Mouse (Mus musculus) liver, embryonic 16.5 days (tissue): ENCODE data around the gene Slfn5. TPM values are rescaled to one million over a fixed set of nuclear protein-coding genes. Genes with fewer than 3 reads are reported as not detected.
"Not testable (repeated sequence)": the region's sequence is repeated elsewhere in the genome, so short reads cannot be mapped to it uniquely, and the experiment has no call there.

ENCODE experiments used
- ATAC-seq: fragments of 200-750 bp; cut with Nextera tagmentation; 2 replicates; pipeline ENCODE4 v1.8.0; 2017; ENCODE audit warnings: low read depth, mild to moderate bottlenecking, moderate number of reproducible peaks, moderate library complexity
- H3K27ac ChIP-seq: fragments of 300-500 bp; sonication (generic); 2 replicates; pipeline ENCODE4 v1.5.1; 2014; ENCODE audit warnings: mild to moderate bottlenecking, low read length
- H3K27me3 ChIP-seq: fragments of 300-500 bp; sonication (generic); 2 replicates; pipeline ENCODE4 v1.6.1; 2014; ENCODE audit warnings: low read depth, low read length, mixed read lengths; ENCODE audit not compliant: control insufficient read depth, insufficient read depth
- H3K36me3 ChIP-seq: fragments of 300-500 bp; sonication (generic); 2 replicates; pipeline ENCODE4 v1.6.1; 2014; ENCODE audit warnings: mild to moderate bottlenecking; ENCODE audit not compliant: control insufficient read depth, insufficient read depth
- H3K4me1 ChIP-seq: fragments of 300-500 bp; sonication (generic); 2 replicates; pipeline ENCODE4 v1.6.1; 2014; ENCODE audit warnings: low read depth, low read length, mixed read lengths; ENCODE audit not compliant: control insufficient read depth
- H3K4me2 ChIP-seq: fragments of 300-500 bp; sonication (generic); 2 replicates; pipeline ENCODE4 v1.6.1; 2014; ENCODE audit warnings: low read depth, low read length, mixed read lengths
- H3K4me3 ChIP-seq: fragments of 300-500 bp; sonication (generic); 2 replicates; pipeline ENCODE4 v1.5.1; 2014; ENCODE audit warnings: low read depth, mild to moderate bottlenecking, low read length
- H3K9ac ChIP-seq: fragments of 300-500 bp; sonication (generic); 2 replicates; pipeline ENCODE4 v1.6.1; 2014; ENCODE audit warnings: low read depth, low read length
- H3K9me3 ChIP-seq: fragments of 300-500 bp; sonication (generic); replicated peaks from 2 replicates; pipeline ENCODE4 v1.6.1; 2016; ENCODE audit warnings: low read length; ENCODE audit not compliant: control insufficient read depth
- WGBS: fragments of 180-500 bp; shearing (Covaris S2); extraction: QIAGEN DNeasy Blood & Tissue Kit; methylation state at CpG from one replicate; pipeline ENCODE4 v1.1.7; 2014; ENCODE audit not compliant: insufficient replicate concordance; 5-methylcytosine and 5-hydroxymethylcytosine counted together
- microRNA-seq: library from miRNA; unstranded; fragments of <30 nt; microRNA quantifications from one replicate; pipeline ENCODE4, GENCODE M21; 2016
- polyA plus RNA-seq: library from polyadenylated mRNA; unstranded; fragments of >200 nt; fragmentation: Nextera tagmentation; extraction: Ambion mirVana; gene quantifications from 2 replicates; pipeline ENCODE4 v1.2.1, GENCODE M21; 2015

The Slfn5 gene
- polyA plus RNA-seq, 1 experiment from 2014 or later, result 1.6 TPM

DNA sequence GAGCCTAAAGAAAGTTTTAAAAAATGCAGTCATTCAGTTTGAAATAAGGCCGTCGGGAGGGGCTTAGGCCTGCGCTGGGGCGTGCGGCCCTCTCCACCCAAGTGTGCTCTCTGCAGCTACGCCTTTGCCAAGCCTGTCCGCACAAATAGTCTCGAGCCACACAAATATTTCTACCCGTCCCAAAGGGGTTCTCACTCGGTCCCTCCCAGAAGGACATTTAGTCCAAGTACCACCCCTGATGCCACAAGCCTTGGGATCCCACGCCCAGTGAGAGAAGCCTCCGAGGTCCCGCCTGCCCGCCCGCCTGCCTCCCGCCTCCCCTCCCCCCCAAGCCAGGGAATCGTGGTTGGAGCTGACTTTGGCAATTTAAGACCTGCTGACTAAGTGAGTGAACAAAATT lies 32.0 kb downstream of the Slfn5 start:
- no peak overlapping the region for H3K4me3 ChIP-seq
- no peaks in the 10 kb centered on the region for H3K4me1 ChIP-seq
- ATAC-seq, result no peak
- no peaks in the 10 kb centered on the region for H3K9me3 ChIP-seq
- no peaks in the 10 kb centered on the region for H3K36me3 ChIP-seq
- H3K9ac ChIP-seq, result no peak overlapping the region
- H3K27ac ChIP-seq, result no peak overlapping the region
- no peaks in the 10 kb centered on the region for H3K27me3 ChIP-seq
- no peak overlapping the region for H3K4me2 ChIP-seq
- 82% methylated on average over 17 of the region's 17 CpGs for WGBS

DNA sequence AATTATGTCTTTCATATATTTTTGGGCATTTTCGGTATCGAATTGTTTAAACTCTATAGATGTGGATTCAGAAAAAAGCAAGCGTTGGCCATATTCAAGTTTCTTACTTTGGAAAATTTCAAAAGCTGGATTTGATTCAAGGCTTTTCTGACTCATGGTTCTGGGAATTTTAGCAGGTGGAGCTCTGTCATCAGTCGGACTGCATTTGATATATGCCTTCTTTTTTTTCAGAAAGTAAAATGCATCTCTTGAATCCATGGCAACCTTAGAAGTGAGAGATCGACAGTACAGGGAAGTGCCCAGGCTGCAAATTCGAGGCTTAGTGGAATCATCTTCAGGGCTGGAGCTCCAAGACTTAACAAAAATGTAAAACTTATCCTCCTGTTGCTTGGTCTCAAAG lies 36.5 kb downstream of the Slfn5 start:
- no peak overlapping the region for H3K9ac ChIP-seq
- no peaks in the 10 kb centered on the region for H3K27me3 ChIP-seq
- no peak overlapping the region for H3K27ac ChIP-seq
- H3K4me2 ChIP-seq, result no peak overlapping the region
- no peak for ATAC-seq
- WGBS, result 71% methylated on average over 6 of the region's 6 CpGs
- H3K9me3 ChIP-seq, result no peaks in the 10 kb centered on the region
- H3K4me3 ChIP-seq, result no peak overlapping the region
- peaks cover 7% of the 10 kb centered on the region; the same call in 1 of the 2 replicates for H3K4me1 ChIP-seq
- H3K36me3 ChIP-seq, result no peaks in the 10 kb centered on the region

DNA sequence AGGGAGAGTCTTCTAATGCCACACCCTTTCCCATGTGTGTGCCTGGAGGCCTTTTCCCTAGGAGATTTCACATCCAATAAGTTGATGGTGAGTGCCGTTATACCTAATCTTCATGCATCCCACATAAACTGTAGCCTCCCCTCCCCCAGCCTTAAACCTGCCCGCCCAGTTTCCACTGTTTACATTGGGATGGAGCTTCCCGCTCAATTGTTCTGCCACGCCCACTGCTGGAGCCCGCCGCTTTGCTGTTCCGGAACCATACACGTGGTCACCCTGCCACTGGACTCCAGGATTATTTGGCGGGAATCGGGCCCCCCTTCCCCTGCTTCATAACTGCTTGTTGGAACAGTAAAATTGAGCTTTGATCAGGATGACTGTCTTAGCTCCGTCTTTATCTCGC lies 38.2 kb downstream of the Slfn5 start:
- Histone ChIP-seq H3K27me3 (no peaks in the 10 kb centered on the region), H3K9ac (no peak overlapping the region; the same call in 1 of the 2 replicates), H3K4me1 (peaks cover 7% of the 10 kb centered on the region; the same call in 1 of the 2 replicates), H3K4me3 (peak overlapping the region; percentile 67), H3K27ac (no peak overlapping the region), H3K4me2 (peak overlapping the region; percentile 67), H3K36me3 (no peaks in the 10 kb centered on the region), H3K9me3 (no peaks in the 10 kb centered on the region)
- ATAC-seq, result 0 out of 2 replicates have a peak, but pooled peaks have one; percentile 24
- WGBS, result 36% methylated on average over 12 of the region's 12 CpGs

- H3K4me2 ChIP-seq, result peak overlapping the region; percentile 67
- not testable (repeated sequence) for H3K36me3 ChIP-seq, H3K9me3 ChIP-seq, H3K4me1 ChIP-seq, H3K27me3 ChIP-seq, H3K27ac ChIP-seq
- 9% methylated on average over 19 of the region's 19 CpGs for WGBS
- peak; percentile 75 for ATAC-seq
- peak overlapping the region; percentile 54 for H3K9ac ChIP-seq
- H3K4me3 ChIP-seq, result peak overlapping the region; percentile 67
Measured at GRCm38 (mm10) chr11:82990612-82991385, 39.6 kb downstream of the Slfn5 start.

DNA sequence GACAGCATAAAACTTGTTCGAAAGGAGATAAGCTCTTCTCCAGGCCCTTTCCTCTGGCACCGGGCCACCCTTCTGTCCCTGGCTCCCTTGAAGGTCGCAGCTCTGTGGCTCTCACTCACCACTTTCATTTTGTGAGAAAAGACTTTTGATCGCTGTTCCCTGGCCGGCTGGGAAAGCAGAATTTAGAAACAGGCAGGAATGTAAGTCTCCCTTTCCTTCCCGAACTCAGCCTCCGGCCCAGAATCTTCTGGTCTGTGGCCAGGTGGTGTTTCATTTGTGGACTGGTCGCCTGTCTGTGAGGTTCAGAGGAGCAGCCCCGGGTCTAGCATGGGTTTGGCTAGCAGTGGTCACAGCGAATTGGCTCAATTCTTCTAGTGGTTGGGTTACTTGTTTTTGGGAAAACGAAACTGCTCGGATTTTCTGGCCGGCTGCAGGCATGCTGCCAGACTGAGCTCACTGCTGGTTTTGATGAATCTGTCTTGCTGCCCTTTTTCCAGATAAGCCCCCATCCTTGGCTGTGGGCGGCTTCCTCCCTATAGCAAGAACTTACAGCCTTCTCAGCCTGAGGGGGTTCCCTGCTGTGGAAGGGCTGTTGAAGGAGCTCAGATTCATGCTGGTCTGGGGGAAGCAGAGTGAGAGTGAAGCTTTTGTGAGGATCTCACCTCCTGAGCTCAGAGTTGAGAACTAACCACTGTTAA lies 40.5 kb downstream of the Slfn5 start, which contains the start of gene Slfn9:
Gene Slfn9, minus strand, starts transcription at position 362 of the 698 bp plus-strand sequence.
- Histone ChIP-seq H3K4me1 (peaks cover 7% of the 10 kb centered on the region; the same call in 1 of the 2 replicates), H3K4me2 (peak within 1 kb of the TSS; percentile 67), H3K4me3 (peak within 1 kb of the TSS; percentile 67), H3K36me3 (no peaks in the 10 kb centered on the region), H3K9me3 (no peaks in the 10 kb centered on the region), H3K9ac (peak within 1 kb of the TSS; percentile 54), H3K27me3 (no peaks in the 10 kb centered on the region), H3K27ac (peak within 1 kb of the TSS; percentile 59)
- ATAC-seq, result 0 out of 2 replicates have a peak, but pooled peaks have one; percentile 39
- WGBS, result 2% methylated on average over 14 of the region's 14 CpGs

DNA sequence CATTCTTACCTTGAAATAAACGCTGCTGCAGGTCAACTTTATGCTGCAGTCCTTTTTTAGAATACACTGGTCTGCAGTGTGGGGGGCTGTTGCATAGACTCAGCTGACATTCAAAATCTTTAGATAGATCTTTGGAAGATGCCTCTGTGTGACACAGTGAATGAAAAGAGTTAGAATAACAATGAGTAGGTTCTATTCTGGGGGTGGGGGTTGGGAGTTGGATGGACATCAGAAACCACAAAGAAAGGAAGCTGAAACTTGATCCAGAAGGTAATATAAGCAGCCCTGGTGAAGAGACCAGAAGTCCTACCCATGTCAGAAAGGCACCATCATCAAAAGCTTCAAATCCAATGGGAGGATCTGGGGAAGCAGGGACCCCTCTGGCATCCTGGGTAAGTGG lies 62.2 kb downstream of the Slfn5 start:
- Histone ChIP-seq H3K4me1 (no peaks in the 10 kb centered on the region), H3K27ac (no peak overlapping the region), H3K27me3 (no peaks in the 10 kb centered on the region), H3K4me3 (no peak overlapping the region), H3K36me3 (no peaks in the 10 kb centered on the region), H3K4me2 (no peak overlapping the region), H3K9ac (no peak overlapping the region), H3K9me3 (no peaks in the 10 kb centered on the region)
- ATAC-seq, result no peak
- WGBS, result 64% methylated on average over 1 of the region's 1 CpGs

Small RNAs within 50 kb of the gene (microRNA-seq; reads per million reads assigned to microRNA genes)
- gene Mir7679, result not detected

Other genes with a start within 250 kb of the Slfn5 start
- gene Cct6b, start 187.0 kb upstream of the Slfn5 start, polyA plus RNA-seq, result 0.18 and 0.30 TPM in 2 replicates
- 16.7 and 16.9 TPM in 2 replicates for gene Zfp830, start 187.0 kb upstream of the Slfn5 start, polyA plus RNA-seq
- gene Lig3, start 170.2 kb upstream of the Slfn5 start, polyA plus RNA-seq, result 7.9 and 8.4 TPM in 2 replicates
- 25.8 and 26.4 TPM in 2 replicates for gene Rffl, start 80.1 kb upstream of the Slfn5 start, polyA plus RNA-seq
- gene Rad51d, start 60.7 kb upstream of the Slfn5 start, polyA plus RNA-seq, result 4.1 and 4.7 TPM in 2 replicates
- gene Fndc8, start 59.2 kb upstream of the Slfn5 start, polyA plus RNA-seq, result 0.09 and 0.12 TPM in 2 replicates
- 9.1 and 10.7 TPM in 2 replicates for gene Nle1, start 42.9 kb upstream of the Slfn5 start, polyA plus RNA-seq
- 1.4 and 2.4 TPM in 2 replicates for gene Unc45b, start 40.8 kb upstream of the Slfn5 start, polyA plus RNA-seq
- gene Slfn9, start 40.5 kb downstream of the Slfn5 start, polyA plus RNA-seq, result 4.5 and 5.6 TPM in 2 replicates
- gene Slfn8, start 69.5 kb downstream of the Slfn5 start, polyA plus RNA-seq, result 0.40 and 0.51 TPM in 2 replicates
- gene Slfn2, start 113.8 kb downstream of the Slfn5 start, polyA plus RNA-seq, result 11.2 and 11.7 TPM in 2 replicates
- 1.1 and 1.2 TPM in 2 replicates for gene Slfn1, start 165.5 kb downstream of the Slfn5 start, polyA plus RNA-seq
- gene Slfn4, start 223.8 kb downstream of the Slfn5 start, polyA plus RNA-seq, result 0.99 and 1.2 TPM in 2 replicates
- gene Slfn3, start 240.0 kb downstream of the Slfn5 start, polyA plus RNA-seq, result 2.0 and 2.5 TPM in 2 replicates